Mouse (Mus musculus) bone marrow, adult 2 months (tissue): ENCODE measurements around the gene Tmem156.

Source experiments
- CTCF ChIP-seq: fragments of 200-500 bp; IDR thresholded peaks from 2 replicates; pipeline ENCODE4 v1.5.1; 2011; ENCODE audit warnings: low read length, control low read depth; ENCODE audit not compliant: control insufficient read depth, insufficient read depth
- POLR2A ChIP-seq: fragments of 200-500 bp; IDR thresholded peaks from 2 replicates; pipeline ENCODE4 v1.6.1; 2011; ENCODE audit warnings: low read depth, mild to moderate bottlenecking, control low read depth, low read length, borderline replicate concordance; ENCODE audit not compliant: control insufficient read depth

GRCm38 (mm10) chr5:65141242-65141641, 49.3 kb upstream of the Tmem156 start:
- TF ChIP-seq POLR2A (no peak), CTCF (no peak)
